Mouse (Mus musculus) lung, adult 2 months (tissue): ENCODE measurements around the gene Setd1b. TPM values are rescaled to one million over a fixed set of nuclear protein-coding genes. Genes with fewer than 3 reads are reported as not detected.
A peak's percentile ranks its signal among the peaks of the same experiment; 100 is the strongest.

Experiments used
- DNase-seq: peaks from one replicate; pipeline ENCODE4 v3.0.0; 2022
- H3K4me1 ChIP-seq: fragments of 200-500 bp; 2 replicates; pipeline ENCODE4 v1.6.1; 2011; ENCODE audit warnings: low read length; ENCODE audit not compliant: control insufficient read depth, insufficient read depth
- H3K4me3 ChIP-seq: fragments of 200-500 bp; replicated peaks from 2 replicates; pipeline ENCODE3; 2011; ENCODE audit warnings: low read depth, mild to moderate bottlenecking, control low read depth, low read length; ENCODE audit errors: extremely low read depth
- CTCF ChIP-seq: fragments of 200-500 bp; IDR thresholded peaks from 2 replicates; pipeline ENCODE4 v1.5.1; 2011; ENCODE audit warnings: mild to moderate bottlenecking, low read length, control low read depth; ENCODE audit not compliant: insufficient read depth
- POLR2A ChIP-seq: fragments of 200-500 bp; IDR thresholded peaks from 2 replicates; pipeline ENCODE4 v1.6.1; 2011; ENCODE audit warnings: low read depth, mild to moderate bottlenecking, control low read depth, low read length, borderline replicate concordance; ENCODE audit errors: extremely low read depth
- WGBS: fragments of 180-500 bp; shearing (Covaris S2); methylation state at CpG from one replicate; pipeline ENCODE4 v1.1.7; 2018; 5-methylcytosine and 5-hydroxymethylcytosine counted together
- polyA plus RNA-seq: library from polyadenylated mRNA; depleted of rRNA; stranded (reverse); fragments of >200 nt; gene quantifications from 2 replicates; pipeline ENCODE4 v1.2.3, GENCODE M21; 2012

The Setd1b gene
- polyA plus RNA-seq, 1 experiment: 15.2 TPM

GRCm38 (mm10) chr5:123125638-123126406, 16.2 kb upstream of the Setd1b start:
- H3K4me3 ChIP-seq: no peak overlapping the region
- WGBS: 58% methylated on average over 18 of the region's 18 CpGs
- peaks cover 2% of the 10 kb centered on the region; the same call in 1 of the 2 replicates for H3K4me1 ChIP-seq
- TF ChIP-seq POLR2A (no peak), CTCF (no peak)
- no peak for DNase-seq

- no peak for DNase-seq
- TF ChIP-seq POLR2A (no peak), CTCF (no peak)
- no peak overlapping the region for H3K4me3 ChIP-seq
- WGBS: 71% methylated on average over 6 of the region's 6 CpGs
- peaks cover 5% of the 10 kb centered on the region for H3K4me1 ChIP-seq
Observed at GRCm38 (mm10) chr5:123127031-123127430, 15.0 kb upstream of the Setd1b start.

GRCm38 (mm10) chr5:123128426-123129169, 13.4 kb upstream of the Setd1b start:
- TF ChIP-seq POLR2A (no peak), CTCF (no peak)
- 29% methylated on average over 10 of the region's 10 CpGs for WGBS
- peaks cover 13% of the 10 kb centered on the region for H3K4me1 ChIP-seq
- no peak for DNase-seq
- H3K4me3 ChIP-seq: peak overlapping the region; percentile 22

- 62% methylated on average over 10 of the region's 10 CpGs for WGBS
- no peak for TF ChIP-seq CTCF
- no peak for TF ChIP-seq POLR2A
Observed at GRCm38 (mm10) chr5:123129170-123129757, 12.7 kb upstream of the Setd1b start.

GRCm38 (mm10) chr5:123130030-123130813, 11.8 kb upstream of the Setd1b start:
- no peak for DNase-seq
- Histone ChIP-seq H3K4me1 (peaks cover 16% of the 10 kb centered on the region), H3K4me3 (no peak overlapping the region)
- TF ChIP-seq POLR2A: no peak
- TF ChIP-seq CTCF: no peak
- WGBS: 83% methylated on average over 9 of the region's 9 CpGs

More at GRCm38 (mm10) chr5:123129170-123129757, 12.7 kb upstream of the Setd1b start:
- DNase-seq: no peak
- H3K4me1 ChIP-seq: peaks cover 13% of the 10 kb centered on the region
- no peak overlapping the region for H3K4me3 ChIP-seq

- no peak overlapping the region for H3K4me3 ChIP-seq
- 76% methylated on average over 5 of the region's 5 CpGs for WGBS
- peaks cover 16% of the 10 kb centered on the region for H3K4me1 ChIP-seq
- no peak for DNase-seq
- TF ChIP-seq CTCF (no peak), POLR2A (no peak)
Observed at GRCm38 (mm10) chr5:123130814-123131148, 11.2 kb upstream of the Setd1b start.

GRCm38 (mm10) chr5:123132308-123133071, 9.5 kb upstream of the Setd1b start, which contains the start of gene Rhof:
TSS of gene Rhof (minus strand) at chr5:123132692.
- Histone ChIP-seq H3K4me3 (peak within 1 kb of the TSS; percentile 47), H3K4me1 (peaks cover 27% of the 10 kb centered on the region)
- TF ChIP-seq CTCF: peak; percentile 73
- peak; percentile 23; the same call in 1 of the 2 replicates for TF ChIP-seq POLR2A
- 3% methylated on average over 44 of the region's 44 CpGs for WGBS
- DNase-seq: peak; percentile 86

- Histone ChIP-seq H3K4me1 (peaks cover 27% of the 10 kb centered on the region), H3K4me3 (no peak overlapping the region)
- WGBS: 15% methylated on average over 18 of the region's 18 CpGs
- peak; percentile 92 for DNase-seq
- TF ChIP-seq CTCF: peak; percentile 98
- 0 out of 2 replicates have a peak, but pooled peaks have one; percentile 30 for TF ChIP-seq POLR2A
Observed at GRCm38 (mm10) chr5:123133083-123133783, 8.8 kb upstream of the Setd1b start.
